Mouse (Mus musculus): ENCODE measurements at regions not wholly inside any gene's neighbourhood (a gene's known extent, or its start where the extent isn't known, plus 50 kb on each side); places are given as distances from the start of the nearest gene placed in this dataset.
"Not testable (repeated sequence)": the region's sequence is repeated elsewhere in the genome, so short reads cannot be mapped to it uniquely, and the experiment has no call there.

DNA sequence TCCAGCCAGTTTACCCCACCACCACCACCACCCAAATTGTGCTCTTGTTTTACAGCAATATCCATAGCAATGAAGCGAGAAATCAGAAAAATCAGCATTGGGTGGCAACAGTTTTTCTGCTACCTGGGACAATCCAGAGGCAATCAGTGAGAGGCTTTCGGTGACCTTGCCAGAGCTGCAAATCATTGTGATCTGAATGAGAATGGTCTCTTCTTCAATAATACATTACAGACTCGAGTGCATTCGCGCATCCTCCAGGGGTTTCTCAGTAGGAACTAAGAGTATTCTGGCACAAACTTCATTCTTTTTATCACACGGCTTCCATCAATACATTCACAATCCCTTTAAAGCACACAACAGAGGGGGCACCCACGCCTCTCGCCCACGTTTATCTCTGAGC, 91.2 kb downstream of the Srek1 start:
- DNase-seq: no peak

- no peak for DNase-seq
These were observed 93.7 kb downstream of the Srek1 start for GRCm38 (mm10) chr13:103680740-103681139.

DNA sequence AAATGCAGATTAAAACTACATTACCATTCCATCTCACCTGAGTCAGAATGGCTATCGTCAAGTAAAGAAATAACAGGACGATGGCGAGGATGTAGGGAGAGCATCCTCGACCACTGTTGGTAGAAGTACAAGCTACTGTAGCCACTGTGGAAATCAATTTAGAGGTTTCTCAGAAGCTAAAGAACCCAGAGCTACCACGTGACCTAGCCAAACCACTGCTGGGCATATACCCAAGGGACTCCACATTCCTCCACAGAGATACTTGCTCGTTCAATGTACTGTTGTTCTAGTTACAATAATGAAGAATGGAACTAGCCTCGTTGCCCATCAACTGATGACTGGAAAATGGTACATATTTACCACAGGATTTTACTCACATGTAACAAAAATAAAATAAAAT, 94.4 kb downstream of the Srek1 start:
- no peak for DNase-seq

DNA sequence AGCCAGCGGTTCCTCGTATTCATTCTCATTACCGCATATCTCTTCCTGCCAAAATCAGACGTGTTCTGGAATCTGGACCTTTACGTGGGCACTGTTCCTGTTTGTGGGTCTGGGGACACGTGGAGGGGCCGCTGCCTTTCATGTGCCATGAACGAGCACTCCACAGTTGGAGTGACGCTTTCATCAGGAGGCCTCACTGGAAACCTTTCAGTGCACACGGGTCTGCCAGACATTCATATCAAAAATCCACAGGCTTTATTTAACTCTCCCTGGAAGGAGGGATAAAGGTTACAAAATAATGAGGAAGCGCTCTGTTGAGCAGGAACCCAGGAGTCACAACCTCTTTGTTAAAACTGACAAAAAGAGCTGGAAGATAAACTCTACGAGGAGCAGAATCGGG, 97.6 kb downstream of the Srek1 start:
- DNase-seq: no peak

DNA sequence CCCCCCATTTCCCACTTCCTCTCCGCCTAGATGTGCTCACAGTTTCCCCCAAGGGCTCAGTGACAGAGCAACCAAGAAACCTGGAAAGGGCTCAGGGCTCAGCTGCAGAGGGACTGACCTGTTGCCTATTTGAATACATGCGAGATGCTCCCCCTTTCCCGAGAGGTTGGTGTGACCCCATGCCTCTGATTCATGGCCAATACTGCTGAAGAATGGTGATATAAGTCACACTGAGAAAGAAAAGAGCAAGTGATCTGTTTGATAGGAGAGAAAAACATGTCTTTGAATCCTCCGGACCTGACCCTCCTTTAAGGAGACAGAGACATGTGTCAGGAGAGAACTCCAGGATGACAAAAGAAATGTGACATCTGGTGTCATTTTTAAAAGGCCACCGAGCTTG, 98.2 kb downstream of the Srek1 start:
- no peak for DNase-seq

DNA sequence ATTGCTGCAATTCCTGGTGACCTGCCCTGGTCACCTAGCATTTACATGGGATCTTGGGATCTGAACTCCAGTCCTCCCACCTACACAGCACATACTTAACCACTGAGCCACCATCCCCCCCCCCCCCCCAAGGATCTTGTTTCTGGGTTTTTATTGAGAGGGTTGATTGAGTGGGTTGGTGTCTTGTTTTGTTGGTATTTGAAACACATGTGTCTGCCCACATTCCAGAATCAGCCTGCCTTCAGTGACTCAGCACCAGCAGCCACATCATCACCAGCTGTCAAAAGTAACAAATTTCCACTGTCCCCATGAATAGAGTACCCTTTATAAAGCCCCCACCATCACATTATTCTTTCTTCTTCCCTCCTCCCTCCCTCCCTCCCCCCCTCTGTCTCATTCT, 103.8 kb downstream of the Srek1 start:
- DNase-seq: no peak

DNA sequence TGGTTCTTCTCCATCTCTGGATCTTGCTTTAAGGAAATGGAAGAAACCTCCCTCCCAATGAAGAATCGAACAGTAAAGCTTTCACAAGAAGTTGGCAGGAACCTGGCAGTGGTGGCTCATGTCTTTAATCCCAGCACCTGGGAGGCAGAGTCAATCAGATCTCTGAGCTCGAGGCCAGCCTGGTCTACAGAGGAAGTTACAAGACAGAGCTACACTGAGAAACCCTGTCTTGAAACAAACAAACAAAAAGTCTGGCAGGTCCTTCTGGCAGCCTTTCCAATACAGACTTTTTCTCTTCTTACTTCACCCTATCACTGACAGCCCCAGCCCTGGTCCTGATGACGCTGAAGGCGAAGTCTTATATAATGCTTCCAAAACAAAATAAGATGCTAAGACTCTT, 104.6 kb downstream of the Srek1 start:
- no peak for DNase-seq

- DNase-seq: no peak
These were observed 106.7 kb downstream of the Srek1 start for GRCm38 (mm10) chr13:103667749-103668148.

GRCm38 (mm10) chr13:103660248-103660996, 114.0 kb downstream of the Srek1 start:
- DNase-seq: no peak

GRCm38 (mm10) chr13:103655966-103656365, 118.4 kb downstream of the Srek1 start:
- DNase-seq: no peak

DNA sequence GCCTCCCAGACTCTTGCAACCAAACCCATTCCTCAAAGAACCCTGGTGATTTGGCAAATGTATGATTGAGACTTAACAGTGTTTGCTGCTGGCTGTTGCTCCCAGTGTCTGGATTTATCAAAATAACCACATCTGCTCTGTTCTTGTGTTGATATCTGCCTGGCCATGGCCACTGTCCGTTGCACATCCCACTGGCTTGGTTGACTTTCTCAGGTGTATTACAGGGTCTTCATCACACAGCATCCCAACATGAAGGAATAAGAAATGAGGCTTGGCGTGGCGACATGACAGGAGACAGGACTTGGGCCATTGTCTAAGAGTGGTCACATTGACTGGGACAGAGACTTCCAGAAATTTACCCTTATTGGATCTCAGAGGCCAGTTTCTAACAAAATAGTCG, 121.2 kb downstream of the Srek1 start:
- no peak for DNase-seq

GRCm38 (mm10) chr13:103649383-103649782, 125.0 kb downstream of the Srek1 start:
- DNase-seq: no peak

GRCm38 (mm10) chr13:103648016-103648415, 126.4 kb downstream of the Srek1 start:
- no peak for DNase-seq

GRCm38 (mm10) chr13:103646035-103646434, 128.4 kb downstream of the Srek1 start:
- peak in 1 of 2 experiments; percentile 14 for DNase-seq

GRCm38 (mm10) chr13:103643993-103644722, 130.2 kb downstream of the Srek1 start:
- DNase-seq: no peak

DNA sequence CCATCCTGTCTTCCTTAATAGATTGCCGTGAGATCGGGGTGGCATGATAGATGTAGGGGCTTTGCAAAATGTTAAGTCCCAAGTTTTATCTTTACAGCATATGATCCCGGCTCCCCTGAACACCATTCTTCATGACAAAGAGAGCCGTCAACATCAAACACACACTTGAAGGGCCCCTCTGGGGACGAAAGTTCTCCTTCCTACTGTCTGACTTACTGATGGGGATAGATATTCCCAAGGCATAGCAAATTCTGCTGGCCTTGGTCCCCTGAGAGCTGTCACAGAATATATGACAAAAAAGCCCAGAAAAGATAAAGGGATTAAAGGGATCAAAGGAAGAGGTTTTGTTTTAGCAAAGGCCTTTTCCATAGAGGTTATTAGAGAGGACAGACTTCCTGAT, 130.9 kb downstream of the Srek1 start:
- DNase-seq: no peak

GRCm38 (mm10) chr13:103642542-103643375, 131.6 kb downstream of the Srek1 start:
- DNase-seq: no peak

DNA sequence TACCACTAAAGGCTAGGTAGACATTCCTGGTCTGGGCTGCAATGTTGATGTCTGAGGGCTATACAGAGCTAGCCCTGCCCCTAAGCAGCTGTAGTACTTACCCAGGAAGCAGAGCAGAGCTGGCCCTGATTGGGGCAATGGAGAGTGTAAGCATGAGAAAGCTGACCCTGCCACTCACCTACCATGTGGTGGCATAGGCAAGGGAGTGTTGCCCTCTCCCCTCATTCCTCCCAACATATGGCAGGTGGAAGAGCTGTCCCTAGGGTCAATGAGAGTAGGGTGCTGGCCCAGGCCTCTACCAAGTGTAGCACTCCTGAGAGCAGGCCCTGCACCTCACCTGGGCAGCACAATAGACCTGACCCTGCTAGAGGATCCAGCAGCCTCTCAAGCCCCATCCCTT, 136.4 kb downstream of the Srek1 start:
- no peak for DNase-seq

- no peak for DNase-seq
These were observed 137.0 kb downstream of the Srek1 start for GRCm38 (mm10) chr13:103637414-103637813.

- no peak for DNase-seq
These were observed 137.8 kb downstream of the Srek1 start for GRCm38 (mm10) chr13:103636595-103636994.

DNA sequence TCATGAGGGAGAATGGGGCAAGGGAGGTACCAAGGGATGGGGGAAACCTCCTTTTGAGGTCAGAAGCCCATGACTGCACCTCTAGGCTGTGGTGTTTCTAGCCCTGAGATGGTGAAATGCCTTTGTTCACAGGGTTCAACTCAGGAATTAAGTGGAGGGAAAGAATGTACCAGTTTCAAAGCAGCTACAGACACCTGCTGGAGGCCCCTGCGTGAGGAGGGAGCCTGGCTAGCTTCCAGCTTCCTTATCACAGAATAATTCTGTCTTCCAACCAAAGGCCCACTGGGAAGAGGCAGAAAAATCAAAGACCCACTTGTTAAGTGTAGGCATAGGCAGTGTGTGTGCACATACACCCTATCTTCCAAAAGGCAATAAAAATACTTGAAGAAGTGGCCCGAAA, 150.6 kb downstream of the Srek1 start:
- no peak for DNase-seq

DNA sequence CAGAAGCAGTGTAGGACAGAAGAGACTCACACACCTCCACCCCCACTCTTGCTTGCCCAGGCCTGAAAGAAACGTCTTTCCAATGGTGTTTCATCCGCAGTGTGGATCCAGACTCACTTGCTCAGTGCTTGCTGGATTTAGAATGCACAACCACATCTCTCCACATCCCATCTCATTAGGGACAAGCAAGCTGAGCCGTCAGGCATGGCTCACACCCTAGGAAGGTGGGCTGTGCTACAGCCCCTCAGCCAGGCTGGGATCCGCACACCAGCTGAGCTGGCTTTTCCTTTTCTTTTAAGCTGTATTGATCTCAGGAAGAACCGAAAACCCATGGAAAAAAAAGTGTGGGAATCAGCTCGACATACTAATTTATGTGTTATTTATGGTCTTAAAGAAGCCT, 151.1 kb downstream of the Srek1 start:
- no peak for DNase-seq

- DNase-seq: no peak
These were observed 152.1 kb downstream of the Srek1 start for GRCm38 (mm10) chr13:103622324-103622723.

DNA sequence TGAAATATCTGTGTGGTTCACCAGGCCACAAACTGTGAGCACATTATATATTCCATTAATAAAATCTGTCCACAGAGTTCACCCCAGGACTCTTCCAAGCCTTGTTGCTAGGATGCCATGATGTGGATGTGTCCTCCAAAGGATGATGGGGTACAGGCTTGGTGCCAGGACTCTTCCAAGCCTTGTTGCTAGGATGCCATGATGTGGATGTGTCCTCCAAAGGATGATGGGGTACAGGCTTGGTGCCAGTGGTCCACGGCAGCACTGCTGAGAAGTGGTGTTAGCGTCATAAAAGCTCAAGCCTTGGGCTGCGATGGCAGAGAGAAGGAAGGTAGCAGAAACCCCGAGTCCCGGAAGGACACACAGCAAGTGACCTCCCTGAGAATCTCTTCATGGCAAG, 153.4 kb downstream of the Srek1 start:
- DNase-seq: not testable (repeated sequence)

Measured in spleen, adult 18-20 months (tissue).